Mouse (Mus musculus) left cerebral cortex, adult 18-20 months (tissue): Measurements from ENCODE around the gene Slc28a3. TPM values are rescaled to one million over a fixed set of nuclear protein-coding genes. Genes with fewer than 3 reads are reported as not detected.
A peak's percentile ranks its signal among the peaks of the same experiment; 100 is the strongest.

Experiments used
- DNase-seq, 2 experiments: peaks; one replicate each; pipeline ENCODE4 v3.0.0; 2021 to 2022; ENCODE audit warnings: low spot score in 2 of 2, mixed read lengths in 1 of 2
- total RNA-seq, 2 experiments: library from RNA; stranded (reverse); gene quantifications; 2 replicates each; pipeline ENCODE4 v1.2.3; 2021

The Slc28a3 gene
- total RNA-seq, 2 experiments from 2014 or later = not detected

GRCm38 (mm10) chr13:58560497-58561138 is 50.1 kb downstream of the Slc28a3 start:
- DNase-seq = peak; percentile 34 to 56

GRCm38 (mm10) chr13:58558216-58558615 is 52.5 kb downstream of the Slc28a3 start:
- DNase-seq = peak; percentile 26 to 51

GRCm38 (mm10) chr13:58556018-58556417 is 54.7 kb downstream of the Slc28a3 start:
- DNase-seq = no peak

GRCm38 (mm10) chr13:58555561-58555960 is 55.1 kb downstream of the Slc28a3 start:
- no peak for DNase-seq

- no peak for DNase-seq
These were observed 58.8 kb downstream of the Slc28a3 start for GRCm38 (mm10) chr13:58551924-58552323.

GRCm38 (mm10) chr13:58547570-58547969 is 63.1 kb downstream of the Slc28a3 start:
- peak in 1 of 2 experiments; percentile 35 for DNase-seq

GRCm38 (mm10) chr13:58543688-58544408 is 66.8 kb downstream of the Slc28a3 start:
- DNase-seq = peak; percentile 17 to 31

GRCm38 (mm10) chr13:58543066-58543465 is 67.6 kb downstream of the Slc28a3 start:
- DNase-seq = peak; percentile 72 to 75

GRCm38 (mm10) chr13:58542601-58543041 is 68.1 kb downstream of the Slc28a3 start:
- DNase-seq = no peak

- no peak for DNase-seq
These were observed 68.5 kb downstream of the Slc28a3 start for GRCm38 (mm10) chr13:58542167-58542566.

- DNase-seq = no peak
These were observed 69.1 kb downstream of the Slc28a3 start for GRCm38 (mm10) chr13:58541620-58542019.

- DNase-seq = no peak
These were observed 71.7 kb downstream of the Slc28a3 start for GRCm38 (mm10) chr13:58538966-58539365.

- no peak for DNase-seq
These were observed 72.3 kb downstream of the Slc28a3 start for GRCm38 (mm10) chr13:58538366-58538765.

GRCm38 (mm10) chr13:58537916-58538233 is 72.8 kb downstream of the Slc28a3 start:
- no peak for DNase-seq

GRCm38 (mm10) chr13:58537232-58537915 is 73.3 kb downstream of the Slc28a3 start:
- DNase-seq = no peak

- DNase-seq = no peak
These were observed 74.0 kb downstream of the Slc28a3 start for GRCm38 (mm10) chr13:58536466-58537231.

- no peak for DNase-seq
These were observed 75.4 kb downstream of the Slc28a3 start for GRCm38 (mm10) chr13:58535321-58535720.

- no peak for DNase-seq
These were observed 75.8 kb downstream of the Slc28a3 start for GRCm38 (mm10) chr13:58534861-58535260.

GRCm38 (mm10) chr13:58534216-58534841 is 76.3 kb downstream of the Slc28a3 start:
- DNase-seq = no peak

GRCm38 (mm10) chr13:58524581-58524980 is 86.1 kb downstream of the Slc28a3 start:
- DNase-seq = no peak

- no peak for DNase-seq
These were observed 86.9 kb downstream of the Slc28a3 start for GRCm38 (mm10) chr13:58523761-58524117.
